Mouse (Mus musculus) testis, adult 2 months (tissue): Measurements from ENCODE around the gene Slc9a8.

Source experiments
- CTCF ChIP-seq: fragments of 200-500 bp; IDR thresholded peaks from 2 replicates; pipeline ENCODE4 v1.5.1; 2012; ENCODE audit warnings: low read depth, mild to moderate bottlenecking, inconsistent platforms, low read length, moderate library complexity; ENCODE audit not compliant: control insufficient read depth, insufficient read depth, insufficient replicate concordance
- POLR2A ChIP-seq: fragments of 200-500 bp; IDR thresholded peaks from 2 replicates; pipeline ENCODE4 v1.6.1; 2012; ENCODE audit warnings: low read depth, mild to moderate bottlenecking, inconsistent platforms, low read length, moderate library complexity; ENCODE audit not compliant: control insufficient read depth

GRCm38 (mm10) chr2:167443411-167444193 lies 22.1 kb downstream of the Slc9a8 start:
- no peak for TF ChIP-seq CTCF
- TF ChIP-seq POLR2A = no peak
